In the genomic region with DNA sequence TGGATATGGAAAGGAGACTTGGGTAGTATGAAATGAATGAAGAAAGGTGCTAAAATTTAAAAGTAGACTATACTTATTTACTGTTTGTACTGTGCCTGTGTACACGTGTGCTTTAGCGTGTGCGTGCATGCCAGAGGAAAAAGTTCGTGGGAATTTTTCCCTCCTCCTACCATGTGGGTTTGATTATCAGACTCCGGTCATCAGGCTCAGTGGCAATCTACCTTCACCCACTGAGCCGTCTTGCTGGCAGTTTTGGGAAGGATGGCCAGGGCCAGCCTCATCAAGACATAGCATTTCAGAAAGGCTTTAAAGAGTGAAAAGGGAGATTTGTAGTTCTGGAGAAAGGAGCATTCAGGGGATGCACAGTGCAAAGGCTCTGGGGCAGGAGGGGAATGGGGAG, we compare ENCODE assay signal across 11 mouse cellular contexts.
"Had no signal": no experiment of that assay in that cellular context is flagged by ENCODE, and none has a peak within 500 bp of the region (broad histone marks: within the 10 kb centered on the region; RNA-seq: fewer than 3 reads in every experiment).

No protein-coding gene starts in this region.

- H3K4me2 ChIP-seq: midbrain, embryonic 12.5 days; neural tube, embryonic 15.5 days had no signal

- H3K27me3 ChIP-seq: midbrain, embryonic 12.5 days; neural tube, embryonic 15.5 days had no signal

- DNase-seq: kidney, postnatal 25 days; lung, adult 18-20 months; lung, postnatal 36 days; right cerebral cortex, adult 18-20 months; right cerebral cortex, postnatal 25 days; thymus, postnatal 36 days had no signal

- H3K9ac ChIP-seq: liver, embryonic 14.5 days; midbrain, embryonic 12.5 days; neural tube, embryonic 15.5 days had no signal

- H3K36me3 ChIP-seq: midbrain, embryonic 12.5 days; neural tube, embryonic 15.5 days had no signal

- H3K27ac ChIP-seq: left cerebral cortex, adult 2 months; liver, embryonic 14.5 days; midbrain, embryonic 12.5 days; neural tube, embryonic 15.5 days had no signal

- H3K4me3 ChIP-seq: left cerebral cortex, adult 2 months; midbrain, embryonic 12.5 days; myocyte; neural tube, embryonic 15.5 days had no signal

- H3K9me3 ChIP-seq: midbrain, embryonic 12.5 days; neural tube, embryonic 15.5 days had no signal
